Mouse (Mus musculus): Measurements from ENCODE around the gene Tmem216. TPM values are rescaled to one million over a fixed set of nuclear protein-coding genes. Genes with fewer than 3 reads are reported as not detected.
A peak's percentile ranks its signal among the peaks of the same experiment; 100 is the strongest.

Tmem216 gene
- polyA plus RNA-seq, 1 experiment = 33.1 TPM

DNA sequence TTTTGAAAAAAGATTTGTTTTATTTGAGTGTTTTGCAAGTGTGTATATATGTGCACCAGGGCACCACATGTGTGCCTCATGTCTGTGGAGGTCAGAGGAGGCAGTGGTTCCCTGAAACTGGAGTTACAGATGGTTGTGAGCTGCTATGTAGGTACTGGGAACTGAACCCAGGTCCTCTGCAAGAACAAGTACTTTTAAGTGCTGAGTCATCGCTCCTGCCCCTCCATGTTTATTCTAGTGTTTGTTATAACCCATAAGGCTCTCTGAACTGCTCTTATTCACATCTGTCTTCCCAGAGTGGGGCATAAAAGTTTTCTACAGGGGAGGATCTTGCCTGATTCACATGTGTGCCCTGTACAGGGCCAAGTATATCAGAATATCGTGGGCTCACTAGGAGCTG is 43.6 kb upstream of the Tmem216 start:
- no peaks in the 10 kb centered on the region for H3K27me3 ChIP-seq (replicated peaks; ENCODE audit: control insufficient read depth, insufficient read depth, low read length)
- TF ChIP-seq POLR2A (IDR thresholded peaks at IDR 0.05; ENCODE audit: low read depth, low read length) = no peak
- TF ChIP-seq CTCF (conservative IDR thresholded peaks at IDR 0.05; ENCODE audit: insufficient read depth, insufficient read length, low read depth, low read length) = no peak
- DNase-seq = no peak
- no peak overlapping the region for H3K4me3 ChIP-seq (ENCODE audit: insufficient read depth, low read depth, low read length)
- H3K27ac ChIP-seq (ENCODE audit: insufficient read depth, low read depth, low read length) = no peak overlapping the region
- WGBS = 94% methylated on average over 2 of the region's 2 CpGs
- H3K36me3 ChIP-seq (ENCODE audit: control insufficient read depth, insufficient read depth, low read length) = no peaks in the 10 kb centered on the region; the same call in 1 of the 2 replicates
- peaks cover 7% of the 10 kb centered on the region; the same call in 1 of the 2 replicates for H3K4me1 ChIP-seq (ENCODE audit: control insufficient read depth, insufficient read depth, low read length)

DNA sequence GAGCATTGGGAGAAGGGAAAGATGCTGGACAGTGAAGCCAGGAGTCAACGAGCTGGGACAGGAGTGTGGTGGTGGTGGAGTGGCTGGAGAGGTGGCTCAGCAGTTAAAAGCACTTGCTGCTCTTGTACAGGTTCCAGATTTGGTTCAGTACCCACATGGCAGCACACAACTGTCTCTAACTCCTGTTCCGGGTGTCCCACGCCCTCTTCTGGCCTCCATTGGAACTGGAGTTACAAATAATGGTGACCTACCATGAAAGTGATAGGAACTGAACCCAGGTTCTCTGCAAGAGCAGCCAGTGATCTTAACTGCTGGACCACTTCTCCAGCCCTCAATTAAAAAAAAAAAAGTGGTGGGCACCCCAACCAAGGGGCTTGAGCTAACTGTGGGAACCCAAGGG is 42.1 kb upstream of the Tmem216 start:
- no peaks in the 10 kb centered on the region; the same call in 1 of the 2 replicates for H3K36me3 ChIP-seq (ENCODE audit: control insufficient read depth, insufficient read depth, low read length)
- TF ChIP-seq POLR2A (IDR thresholded peaks at IDR 0.05; ENCODE audit: low read depth, low read length) = no peak
- peak; percentile 48 for TF ChIP-seq CTCF (conservative IDR thresholded peaks at IDR 0.05; ENCODE audit: insufficient read depth, insufficient read length, low read depth, low read length)
- H3K27ac ChIP-seq (ENCODE audit: insufficient read depth, low read depth, low read length) = no peak overlapping the region
- WGBS = 35% methylated on average over 3 of the region's 3 CpGs
- no peak overlapping the region for H3K4me3 ChIP-seq (ENCODE audit: insufficient read depth, low read depth, low read length)
- H3K27me3 ChIP-seq (replicated peaks; ENCODE audit: control insufficient read depth, insufficient read depth, low read length) = no peaks in the 10 kb centered on the region
- 0 out of 2 replicates have a peak, but pooled peaks cover 5% of the 10 kb centered on the region for H3K4me1 ChIP-seq (ENCODE audit: control insufficient read depth, insufficient read depth, low read length)
- DNase-seq = peak; percentile 34

DNA sequence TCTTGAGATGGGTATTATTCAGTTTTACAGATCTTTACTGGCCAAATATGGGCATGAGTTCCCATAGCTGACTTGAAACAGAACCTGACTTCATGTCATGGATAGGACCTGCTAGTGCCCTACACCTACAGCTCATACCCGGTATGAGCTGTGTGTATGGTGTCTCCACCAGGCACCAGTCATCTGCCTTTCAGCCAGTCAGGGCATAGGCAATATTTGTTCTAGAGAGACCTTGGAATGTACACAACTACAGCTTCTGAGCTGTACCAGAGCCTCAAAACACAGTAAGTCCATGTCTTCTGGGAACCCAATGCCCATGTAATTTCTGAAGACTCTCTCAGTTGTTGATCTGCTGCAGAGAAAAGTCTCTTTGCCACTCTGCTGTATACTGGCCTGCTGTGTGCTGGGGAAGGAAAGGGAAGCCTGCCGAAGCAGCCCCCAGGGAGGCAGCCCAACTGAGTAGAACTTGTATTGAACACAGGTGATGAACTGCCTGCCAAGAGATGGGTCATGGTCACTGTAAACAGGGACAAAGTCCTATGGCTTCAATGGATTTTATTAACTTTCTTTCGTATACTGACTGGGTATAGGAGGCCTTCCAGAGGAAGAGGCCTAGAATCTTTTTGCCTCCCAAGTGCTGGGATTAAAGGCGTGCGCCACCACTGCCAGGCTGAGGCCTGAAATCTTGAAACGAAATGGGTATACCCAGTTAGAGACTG is 35.8 kb upstream of the Tmem216 start:
- Histone ChIP-seq H3K4me3 (ENCODE audit: insufficient read depth, low read depth, low read length) (no peak overlapping the region), H3K36me3 (ENCODE audit: control insufficient read depth, insufficient read depth, low read length) (peaks cover 2% of the 10 kb centered on the region; the same call in 1 of the 2 replicates), H3K27ac (ENCODE audit: insufficient read depth, low read depth, low read length) (no peak overlapping the region), H3K4me1 (ENCODE audit: control insufficient read depth, insufficient read depth, low read length) (no peaks in the 10 kb centered on the region), H3K27me3 (replicated peaks; ENCODE audit: control insufficient read depth, insufficient read depth, low read length) (no peaks in the 10 kb centered on the region)
- DNase-seq = no peak
- 84% methylated on average over 6 of the region's 6 CpGs for WGBS
- TF ChIP-seq POLR2A (IDR thresholded peaks at IDR 0.05; ENCODE audit: low read depth, low read length) (no peak), CTCF (conservative IDR thresholded peaks at IDR 0.05; ENCODE audit: insufficient read depth, insufficient read length, low read depth, low read length) (no peak)

DNA sequence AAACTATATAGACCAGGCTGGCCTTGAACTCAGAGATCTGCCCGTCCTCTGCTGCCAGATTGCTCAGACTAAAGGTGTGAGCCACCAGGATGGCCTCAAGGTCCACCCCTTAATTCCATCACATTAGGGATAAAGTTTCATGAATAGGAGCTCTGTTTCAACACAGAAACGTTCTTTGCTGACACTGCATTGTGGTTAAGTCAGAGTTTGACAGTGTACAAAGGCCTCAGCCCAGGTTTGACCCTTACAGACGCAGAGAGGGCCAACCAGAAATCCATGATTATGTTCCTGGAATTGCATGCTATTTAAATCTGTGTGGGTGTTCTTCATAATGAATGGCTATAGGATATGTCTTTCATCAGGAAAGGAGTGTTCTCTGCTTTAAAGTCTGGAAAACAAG is 34.3 kb upstream of the Tmem216 start:
- peaks cover 2% of the 10 kb centered on the region; the same call in 1 of the 2 replicates for H3K36me3 ChIP-seq (ENCODE audit: control insufficient read depth, insufficient read depth, low read length)
- no peak overlapping the region for H3K4me3 ChIP-seq (ENCODE audit: insufficient read depth, low read depth, low read length)
- no peaks in the 10 kb centered on the region for H3K4me1 ChIP-seq (ENCODE audit: control insufficient read depth, insufficient read depth, low read length)
- WGBS = 55% methylated on average over 3 of the region's 3 CpGs
- no peak for DNase-seq
- TF ChIP-seq POLR2A (IDR thresholded peaks at IDR 0.05; ENCODE audit: low read depth, low read length) (no peak), CTCF (conservative IDR thresholded peaks at IDR 0.05; ENCODE audit: insufficient read depth, insufficient read length, low read depth, low read length) (no peak)
- no peaks in the 10 kb centered on the region for H3K27me3 ChIP-seq (replicated peaks; ENCODE audit: control insufficient read depth, insufficient read depth, low read length)
- no peak overlapping the region for H3K27ac ChIP-seq (ENCODE audit: insufficient read depth, low read depth, low read length)

DNA sequence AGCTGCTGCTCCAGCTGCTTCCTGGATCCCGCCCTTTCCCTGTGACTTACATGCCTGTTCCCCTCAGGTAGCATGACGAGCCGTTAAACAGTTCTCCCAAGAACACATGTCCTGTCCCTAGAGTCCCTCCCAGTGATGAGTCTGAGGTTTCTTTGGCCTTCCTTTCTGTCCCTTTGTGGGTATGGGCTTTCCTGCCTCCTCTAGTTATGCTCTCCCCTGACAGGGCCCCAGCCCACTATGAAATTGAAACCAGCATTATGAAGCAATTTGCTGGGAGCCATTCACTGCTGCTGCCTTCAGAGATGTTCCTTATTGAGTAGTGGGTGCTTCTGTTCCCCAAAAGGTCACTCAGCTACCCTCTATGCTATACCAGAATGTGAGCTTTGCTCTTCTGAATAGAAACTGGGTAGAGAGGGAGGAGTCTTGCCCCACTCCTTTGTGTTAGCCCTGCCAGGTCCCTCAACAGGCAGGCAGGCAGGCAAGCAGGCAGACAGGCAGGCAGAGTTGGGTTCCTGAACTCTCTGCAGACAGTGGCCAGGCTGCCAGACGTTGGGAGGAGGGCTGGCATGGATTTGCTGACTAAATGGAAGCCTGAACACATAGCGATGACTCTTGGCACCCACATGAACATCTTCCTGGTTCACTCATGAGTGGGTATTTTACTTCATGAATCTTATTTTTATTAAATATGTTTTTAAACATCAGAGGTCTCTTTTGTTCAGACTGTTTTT is 33.3 kb upstream of the Tmem216 start:
- no peak overlapping the region for H3K27ac ChIP-seq (ENCODE audit: insufficient read depth, low read depth, low read length)
- DNase-seq = no peak
- WGBS = 59% methylated on average over 5 of the region's 5 CpGs
- peaks cover 2% of the 10 kb centered on the region; the same call in 1 of the 2 replicates for H3K36me3 ChIP-seq (ENCODE audit: control insufficient read depth, insufficient read depth, low read length)
- H3K4me3 ChIP-seq (ENCODE audit: insufficient read depth, low read depth, low read length) = no peak overlapping the region
- H3K27me3 ChIP-seq (replicated peaks; ENCODE audit: control insufficient read depth, insufficient read depth, low read length) = no peaks in the 10 kb centered on the region
- no peak for TF ChIP-seq CTCF (conservative IDR thresholded peaks at IDR 0.05; ENCODE audit: insufficient read depth, insufficient read length, low read depth, low read length)
- TF ChIP-seq POLR2A (IDR thresholded peaks at IDR 0.05; ENCODE audit: low read depth, low read length) = no peak
- H3K4me1 ChIP-seq (ENCODE audit: control insufficient read depth, insufficient read depth, low read length) = no peaks in the 10 kb centered on the region

DNA sequence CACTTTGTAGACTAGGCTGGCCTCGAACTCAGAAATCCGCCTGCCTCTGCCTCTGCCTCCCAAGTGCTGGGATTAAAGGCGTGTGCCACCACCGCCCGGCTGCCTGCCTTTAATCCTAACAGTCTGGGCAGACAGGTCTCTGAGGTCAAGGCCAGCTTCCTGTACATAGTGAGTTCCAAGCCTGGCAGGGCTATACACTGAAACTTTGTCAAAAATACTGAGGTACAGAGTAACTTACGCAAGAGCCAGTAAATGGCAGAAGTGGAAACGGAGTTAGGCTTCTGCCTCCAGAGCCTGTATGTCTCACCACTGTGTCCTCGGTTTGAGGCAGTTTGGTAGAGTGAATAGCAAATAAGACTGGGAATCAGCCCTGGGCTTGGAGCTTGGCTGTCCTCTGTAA is 31.2 kb upstream of the Tmem216 start:
- H3K36me3 ChIP-seq (ENCODE audit: control insufficient read depth, insufficient read depth, low read length) = no peaks in the 10 kb centered on the region
- TF ChIP-seq POLR2A (IDR thresholded peaks at IDR 0.05; ENCODE audit: low read depth, low read length) = no peak
- no peak for TF ChIP-seq CTCF (conservative IDR thresholded peaks at IDR 0.05; ENCODE audit: insufficient read depth, insufficient read length, low read depth, low read length)
- no peak for DNase-seq
- H3K27me3 ChIP-seq (replicated peaks; ENCODE audit: control insufficient read depth, insufficient read depth, low read length) = no peaks in the 10 kb centered on the region
- H3K4me3 ChIP-seq (ENCODE audit: insufficient read depth, low read depth, low read length) = no peak overlapping the region
- no peaks in the 10 kb centered on the region for H3K4me1 ChIP-seq (ENCODE audit: control insufficient read depth, insufficient read depth, low read length)
- no peak overlapping the region for H3K27ac ChIP-seq (ENCODE audit: insufficient read depth, low read depth, low read length)
- 90% methylated on average over 8 of the region's 8 CpGs for WGBS

DNA sequence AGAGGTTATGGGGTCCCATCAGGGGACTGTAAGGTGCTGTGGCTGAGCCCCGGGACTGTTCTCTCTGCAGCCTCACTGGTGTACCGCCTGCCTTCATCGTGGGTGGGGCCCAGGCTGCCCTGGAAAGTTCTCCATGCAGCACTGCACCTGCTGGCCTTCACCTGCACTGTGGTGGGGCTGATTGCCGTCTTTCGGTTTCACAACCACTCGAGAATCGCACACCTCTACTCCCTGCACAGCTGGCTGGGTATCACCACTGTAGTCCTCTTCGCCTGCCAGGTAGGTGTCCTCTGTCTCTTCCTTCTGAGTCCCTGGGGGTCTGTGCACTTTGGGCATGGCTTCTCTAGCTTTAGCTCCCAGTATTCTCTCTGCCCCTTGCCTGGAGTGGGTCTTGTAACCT is 29.1 kb upstream of the Tmem216 start:
- no peak overlapping the region for H3K4me3 ChIP-seq (ENCODE audit: insufficient read depth, low read depth, low read length)
- 67% methylated on average over 8 of the region's 8 CpGs for WGBS
- no peak for DNase-seq
- no peaks in the 10 kb centered on the region for H3K27me3 ChIP-seq (replicated peaks; ENCODE audit: control insufficient read depth, insufficient read depth, low read length)
- H3K27ac ChIP-seq (ENCODE audit: insufficient read depth, low read depth, low read length) = no peak overlapping the region
- H3K36me3 ChIP-seq (ENCODE audit: control insufficient read depth, insufficient read depth, low read length) = no peaks in the 10 kb centered on the region
- no peak for TF ChIP-seq CTCF (conservative IDR thresholded peaks at IDR 0.05; ENCODE audit: insufficient read depth, insufficient read length, low read depth, low read length)
- no peak for TF ChIP-seq POLR2A (IDR thresholded peaks at IDR 0.05; ENCODE audit: low read depth, low read length)
- H3K4me1 ChIP-seq (ENCODE audit: control insufficient read depth, insufficient read depth, low read length) = no peaks in the 10 kb centered on the region

Measured in kidney, adult 2 months (tissue).